Comparison of ENCODE assay signal across 12 mouse cellular contexts in genomic region chr1:176946796-176947181, GRCm38 (mm10).
DNase-seq lines count a peak whose midpoint lies in the region; ATAC-seq and TF ChIP-seq lines count a peak whose summit lies in the region.
"Had no signal": no experiment of that assay in that cellular context is flagged by ENCODE, and none has a peak within 500 bp of the region (broad histone marks: within the 10 kb centered on the region; RNA-seq: fewer than 3 reads in every experiment).

No protein-coding gene starts in this region.

- no peaks in the 10 kb centered on the region for H3K4me1 ChIP-seq in spleen, adult 2 months (ENCODE audit: control insufficient read depth, insufficient read depth, insufficient read length)
- H3K4me1 ChIP-seq in hindbrain, postnatal 0 days (ENCODE audit: insufficient read depth, low read length) = no peaks in the 10 kb centered on the region
- H3K4me1 ChIP-seq: heart, embryonic 15.5 days had no signal

- TF ChIP-seq POLR2A in spleen, adult 2 months (IDR thresholded peaks at IDR 0.05; ENCODE audit: low read depth, low read length) = no peak

- no peak for DNase-seq in frontal cortex, postnatal 10 days (ENCODE audit: low spot score in 2 of 2)
- DNase-seq in spleen, adult 2 months (ENCODE audit: low read depth in 1 of 2, low spot score in 2 of 2) = no peak
- no peak for DNase-seq in spleen, postnatal 14 days (ENCODE audit: low spot score in 2 of 2)
- DNase-seq in hindbrain, postnatal 0 days (ENCODE audit: low spot score) = peak; percentile 40
- DNase-seq in thymus, postnatal 25 days = peak; percentile 62
- DNase-seq in kidney, adult 18-20 months = no peak
- DNase-seq in heart, postnatal 14 days = no peak
- DNase-seq: gastrocnemius, postnatal 14 days; kidney, adult 9 months; lung, embryonic 14.5 days had no signal

- H3K4me3 ChIP-seq in spleen, adult 2 months (ENCODE audit: extremely low read depth, insufficient read depth, insufficient read length) = no peak overlapping the region
- H3K4me3 ChIP-seq in hindbrain, postnatal 0 days (ENCODE audit: low read length) = no peak overlapping the region
- H3K4me3 ChIP-seq: heart, embryonic 15.5 days had no signal

- intact Hi-C loops in heart, postnatal 14 days (cut with DNase I) = no loop called here

- no peak overlapping the region for H3K9ac ChIP-seq in hindbrain, postnatal 0 days (replicated peaks; ENCODE audit: low read length)
- H3K9ac ChIP-seq: heart, embryonic 15.5 days; lung, embryonic 14.5 days had no signal

- TF ChIP-seq CTCF in spleen, adult 2 months (IDR thresholded peaks at IDR 0.05; ENCODE audit: extremely low read depth, insufficient read depth, insufficient read length, insufficient replicate concordance) = no peak
- no peak for TF ChIP-seq CTCF in hindbrain, postnatal 0 days (IDR thresholded peaks at IDR 0.05; ENCODE audit: low read depth)

- 0 out of 2 replicates have a peak, but pooled peaks have one; percentile 2 for ATAC-seq in frontal cortex, adult (ENCODE audit: low TSS enrichment)
- no peak for ATAC-seq in hindbrain, postnatal 0 days

- H3K36me3 ChIP-seq in spleen, adult 2 months (ENCODE audit: control insufficient read depth, insufficient read depth, low read length) = peaks cover 3% of the 10 kb centered on the region
- no peaks in the 10 kb centered on the region for H3K36me3 ChIP-seq in hindbrain, postnatal 0 days (ENCODE audit: insufficient read depth, low read length)
- H3K36me3 ChIP-seq: heart, embryonic 15.5 days had no signal

- H3K4me2 ChIP-seq in hindbrain, postnatal 0 days (ENCODE audit: low read depth, low read length) = peak overlapping the region; percentile 6; the same call in 1 of the 2 replicates
- H3K4me2 ChIP-seq: heart, embryonic 15.5 days; lung, embryonic 14.5 days had no signal

- H3K9me3 ChIP-seq in hindbrain, postnatal 0 days (ENCODE audit: low read length) = no peaks in the 10 kb centered on the region
- H3K9me3 ChIP-seq: heart, embryonic 15.5 days had no signal

- peak overlapping the region; percentile 45; the same call in 1 of the 2 replicates for H3K27ac ChIP-seq in spleen, adult 2 months (ENCODE audit: insufficient read depth, low read length)
- peak overlapping the region; percentile 70 for H3K27ac ChIP-seq in hindbrain, postnatal 0 days

- no peaks in the 10 kb centered on the region for H3K27me3 ChIP-seq in spleen, adult 2 months (ENCODE audit: control insufficient read depth, insufficient read depth, low read length)
- no peaks in the 10 kb centered on the region for H3K27me3 ChIP-seq in hindbrain, postnatal 0 days (ENCODE audit: insufficient read depth, low read length)
- H3K27me3 ChIP-seq: heart, embryonic 15.5 days had no signal

- WGBS in spleen, adult 2 months = 67% methylated on average over 7 of the region's 7 CpGs
- WGBS in hindbrain, postnatal 0 days = 42% methylated on average over 7 of the region's 7 CpGs

Comparison
In these comparisons a context has a peak if more than half of its experiments do, and no peak if none do; other contexts are left out.
1. DNase-seq: peak in hindbrain, postnatal 0 days (single experiment) and thymus, postnatal 25 days (single experiment); none in frontal cortex, postnatal 10 days (0 of 2), spleen, adult 2 months (0 of 2), spleen, postnatal 14 days (0 of 2), kidney, adult 18-20 months (single experiment) and heart, postnatal 14 days (0 of 2).